Mouse (Mus musculus) C2C12 (cell line): ENCODE results near the gene Pmpca.

Experiments
- CEBPB ChIP-seq: IDR thresholded peaks from one replicate; pipeline ENCODE4 v1.6.1; 2011; ENCODE audit warnings: low read depth, mild to moderate bottlenecking, control low read depth, moderate library complexity
- CTCF ChIP-seq: IDR thresholded peaks from one replicate; pipeline ENCODE4 v1.5.1; 2011; ENCODE audit not compliant: control insufficient read depth, insufficient read depth, insufficient read length
- FOSL1 ChIP-seq: IDR thresholded peaks from one replicate; pipeline ENCODE4 v1.8.0; 2011; ENCODE audit warnings: mild to moderate bottlenecking, low read length; ENCODE audit not compliant: poor library complexity, insufficient read depth, severe bottlenecking
- MAX ChIP-seq: IDR thresholded peaks from one replicate; pipeline ENCODE4 v1.6.1; 2011; ENCODE audit warnings: mild to moderate bottlenecking, control low read depth
- MYOD1 ChIP-seq: IDR thresholded peaks from one replicate; pipeline ENCODE4 v1.6.1; 2011; ENCODE audit warnings: low read depth; ENCODE audit not compliant: control insufficient read depth, insufficient read length
- MYOG ChIP-seq: IDR thresholded peaks from one replicate; pipeline ENCODE4 v1.6.1; 2011; ENCODE audit not compliant: control insufficient read depth, insufficient read length; ENCODE audit errors: extremely low read depth
- USF1 ChIP-seq: IDR thresholded peaks from one replicate; pipeline ENCODE4 v1.6.1; 2011; ENCODE audit warnings: low read depth, mild to moderate bottlenecking, control low read depth, moderate library complexity

GRCm38 (mm10) chr2:26400296-26400695 lies 11.2 kb downstream of the Pmpca start:
- no peak for TF ChIP-seq CTCF
- no peak for TF ChIP-seq MYOD1
- no peak for TF ChIP-seq MAX
- TF ChIP-seq FOSL1 = no peak
- no peak for TF ChIP-seq USF1
- no peak for TF ChIP-seq MYOG
- TF ChIP-seq CEBPB = no peak
